Mouse (Mus musculus) kidney, adult 11 months (tissue): ENCODE measurements around the gene Ndufa13.
A peak's percentile ranks its signal among the peaks of the same experiment; 100 is the strongest.

Experiments
- DNase-seq: peaks from one replicate; pipeline ENCODE4 v3.0.0; 2022

Gene Ndufa13

GRCm38 (mm10) chr8:69906260-69906659, 3.9 kb upstream of the Ndufa13 start:
- no peak for DNase-seq

GRCm38 (mm10) chr8:69904096-69904495, 1.7 kb upstream of the Ndufa13 start:
- DNase-seq = no peak

GRCm38 (mm10) chr8:69903063-69903542, 745 bp upstream of the Ndufa13 start:
- peak; percentile 98 for DNase-seq

- DNase-seq = peak; percentile 97
Observed at GRCm38 (mm10) chr8:69901484-69902162, 735 bp downstream of the Ndufa13 start.

GRCm38 (mm10) chr8:69900895-69901451, 1.4 kb downstream of the Ndufa13 start:
- no peak for DNase-seq

- peak; percentile 41 for DNase-seq
Observed at GRCm38 (mm10) chr8:69899876-69900275, 2.5 kb downstream of the Ndufa13 start.

GRCm38 (mm10) chr8:69897857-69898256, 4.5 kb downstream of the Ndufa13 start:
- DNase-seq = peak; percentile 41

- no peak for DNase-seq
Observed at GRCm38 (mm10) chr8:69895772-69896451, 6.4 kb downstream of the Ndufa13 start.

GRCm38 (mm10) chr8:69894836-69895332, 7.5 kb downstream of the Ndufa13 start:
- no peak for DNase-seq

GRCm38 (mm10) chr8:69893863-69894262, 8.5 kb downstream of the Ndufa13 start:
- peak; percentile 47 for DNase-seq

GRCm38 (mm10) chr8:69890813-69891241, 11.5 kb downstream of the Ndufa13 start:
- no peak for DNase-seq

- no peak for DNase-seq
Observed at GRCm38 (mm10) chr8:69888902-69889301, 13.5 kb downstream of the Ndufa13 start.

GRCm38 (mm10) chr8:69888244-69888866, 14.0 kb downstream of the Ndufa13 start:
- no peak for DNase-seq

GRCm38 (mm10) chr8:69887289-69888243, 14.8 kb downstream of the Ndufa13 start, which contains the start of gene Cilp2:
Cilp2 (minus strand) TSS chr8:69887687.
- DNase-seq = peak; percentile 44

GRCm38 (mm10) chr8:69884141-69884540, 18.2 kb downstream of the Ndufa13 start:
- no peak for DNase-seq

GRCm38 (mm10) chr8:69882833-69883600, 19.3 kb downstream of the Ndufa13 start:
- DNase-seq = no peak

GRCm38 (mm10) chr8:69882021-69882756, 20.2 kb downstream of the Ndufa13 start:
- DNase-seq = peak; percentile 63

- DNase-seq = no peak
Observed at GRCm38 (mm10) chr8:69881261-69881865, 21.0 kb downstream of the Ndufa13 start.

GRCm38 (mm10) chr8:69880841-69881240, 21.5 kb downstream of the Ndufa13 start:
- no peak for DNase-seq

GRCm38 (mm10) chr8:69879678-69880077, 22.7 kb downstream of the Ndufa13 start:
- DNase-seq = no peak
